Mouse (Mus musculus) embryo, embryonic 9.5 days (tissue): Measurements from ENCODE around the gene Jak1.

Source experiments
- DNase-seq: peaks from one replicate; pipeline ENCODE4 v3.0.0-alpha.2; 2017; ENCODE audit errors: extremely low spot score

The Jak1 gene

GRCm38 (mm10) chr4:101264741-101265513 is at the start of gene Jak1:
Gene Jak1 (minus strand): TSS chr4:101265282.
- DNase-seq: peak; percentile 96

GRCm38 (mm10) chr4:101312055-101312454 is 47.0 kb upstream of the Jak1 start:
- DNase-seq: no peak

DNA sequence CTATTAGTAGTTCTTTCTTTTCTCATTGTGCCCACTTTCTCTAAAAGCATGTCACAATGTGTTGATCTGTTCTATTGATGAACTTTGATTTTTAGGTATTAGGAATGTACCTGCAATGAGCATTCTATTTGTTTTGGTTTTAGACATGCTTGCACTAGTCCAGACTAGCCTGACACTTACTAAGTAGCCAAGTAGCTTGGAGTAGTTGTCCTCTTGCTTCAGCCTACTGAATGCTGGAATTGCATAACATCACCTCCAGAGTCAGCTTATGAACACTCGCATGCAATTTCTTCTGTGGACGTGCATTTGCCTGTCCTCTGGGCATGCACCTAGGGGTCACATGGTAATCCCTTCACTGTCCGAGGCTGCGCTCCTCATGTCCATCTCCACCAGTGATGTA is 43.1 kb upstream of the Jak1 start:
- DNase-seq: no peak

DNA sequence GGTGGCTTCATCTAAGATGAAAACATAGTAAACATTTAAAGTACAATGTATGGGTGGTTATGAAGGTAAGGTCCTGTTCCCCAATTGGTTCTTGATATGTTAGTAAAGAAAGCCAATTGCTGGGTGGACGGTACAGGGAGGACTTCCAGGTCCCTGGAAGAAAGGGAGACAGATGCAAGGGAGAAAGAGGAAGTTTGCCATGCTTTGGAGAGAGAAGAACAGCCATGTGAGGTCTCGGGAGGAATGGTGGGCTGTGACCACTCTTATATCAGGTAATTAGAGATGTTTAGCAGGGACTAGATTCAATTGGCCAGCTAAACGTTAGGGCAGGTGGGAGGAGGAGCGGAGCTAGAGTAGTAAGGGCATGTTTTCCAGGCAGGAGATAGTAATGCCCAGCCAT is 42.2 kb upstream of the Jak1 start:
- no peak for DNase-seq

GRCm38 (mm10) chr4:101306132-101306915 is 41.2 kb upstream of the Jak1 start:
- no peak for DNase-seq

GRCm38 (mm10) chr4:101305126-101305525 is 40.0 kb upstream of the Jak1 start:
- DNase-seq: no peak

- no peak for DNase-seq
Measured at GRCm38 (mm10) chr4:101304114-101304513, 39.0 kb upstream of the Jak1 start.

DNA sequence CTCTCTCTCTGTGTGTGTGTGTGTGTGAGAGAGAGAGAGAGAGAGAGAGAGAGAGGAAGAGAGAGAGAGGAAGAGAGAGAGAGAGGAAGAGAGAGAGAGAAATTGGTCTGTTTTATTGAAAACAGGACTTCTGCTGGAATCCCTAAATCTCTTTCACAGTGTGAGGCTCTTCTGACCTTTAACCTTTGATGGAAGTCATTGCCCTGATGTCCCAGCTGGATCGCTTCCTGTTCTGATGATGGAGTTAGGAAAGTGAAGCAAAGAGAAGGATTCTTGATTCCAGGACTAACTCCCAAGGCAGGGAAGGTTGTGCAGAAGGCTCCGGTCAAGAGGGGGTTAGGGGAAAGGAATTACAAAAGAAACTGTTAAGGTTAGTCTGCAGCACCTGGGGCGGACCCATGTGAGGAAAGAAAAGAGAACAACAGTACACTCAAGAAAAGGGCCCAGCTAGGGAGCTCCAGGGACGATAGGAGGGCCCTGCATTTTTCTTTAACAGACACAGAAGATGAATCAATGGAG is 35.4 kb upstream of the Jak1 start:
- DNase-seq: no peak

DNA sequence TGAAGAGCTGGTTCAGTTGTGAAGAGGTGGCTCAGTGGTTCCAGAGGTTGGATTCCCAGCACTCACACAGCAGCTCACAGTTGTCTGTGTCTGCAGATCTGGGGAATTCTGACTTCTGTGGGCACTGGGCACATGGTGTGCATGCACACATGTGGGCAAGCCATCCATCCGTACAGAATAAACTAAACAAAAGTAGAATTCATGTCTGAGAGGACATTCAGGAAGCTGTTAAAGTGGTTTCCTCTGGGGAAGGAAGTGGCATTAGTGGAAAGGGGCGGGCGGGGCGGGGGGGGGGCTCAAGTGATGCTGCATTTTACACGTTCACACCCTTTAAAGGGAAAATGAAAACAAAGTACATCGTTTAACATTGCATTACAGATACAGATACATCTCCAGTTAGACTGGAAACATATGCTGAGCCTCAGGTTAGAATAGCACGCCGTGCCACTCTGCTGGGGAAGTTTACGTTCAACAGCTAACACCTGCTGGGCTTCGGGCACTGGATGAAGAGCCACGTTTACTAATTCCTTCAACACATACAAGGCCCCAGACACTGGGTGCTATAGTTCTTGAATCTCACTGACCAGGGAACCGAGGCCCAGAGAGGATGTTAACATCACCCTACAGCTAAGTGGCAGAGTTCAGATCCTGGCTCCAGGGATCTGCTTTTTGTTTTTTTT is 33.4 kb upstream of the Jak1 start:
- no peak for DNase-seq

DNA sequence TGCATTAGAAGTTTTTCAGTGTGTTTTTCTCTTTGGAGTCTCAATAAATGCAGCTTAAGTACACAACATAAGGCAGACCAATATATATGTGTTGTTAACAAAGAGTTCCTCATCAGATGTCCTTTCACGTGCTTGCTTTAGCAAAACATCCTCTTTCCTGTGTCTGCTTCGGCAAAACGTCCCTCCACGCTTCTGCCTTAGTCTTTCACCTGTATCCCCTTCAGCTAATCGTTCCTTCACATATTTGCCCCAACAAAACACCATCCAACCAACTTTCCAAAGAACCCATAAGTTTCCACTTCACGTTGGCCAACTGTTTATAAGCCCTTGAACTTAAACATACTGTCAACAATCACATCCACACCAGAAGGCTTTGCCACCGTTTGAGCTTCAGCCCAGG is 31.8 kb upstream of the Jak1 start:
- no peak for DNase-seq

GRCm38 (mm10) chr4:101295788-101296187 is 30.7 kb upstream of the Jak1 start:
- DNase-seq: no peak

DNA sequence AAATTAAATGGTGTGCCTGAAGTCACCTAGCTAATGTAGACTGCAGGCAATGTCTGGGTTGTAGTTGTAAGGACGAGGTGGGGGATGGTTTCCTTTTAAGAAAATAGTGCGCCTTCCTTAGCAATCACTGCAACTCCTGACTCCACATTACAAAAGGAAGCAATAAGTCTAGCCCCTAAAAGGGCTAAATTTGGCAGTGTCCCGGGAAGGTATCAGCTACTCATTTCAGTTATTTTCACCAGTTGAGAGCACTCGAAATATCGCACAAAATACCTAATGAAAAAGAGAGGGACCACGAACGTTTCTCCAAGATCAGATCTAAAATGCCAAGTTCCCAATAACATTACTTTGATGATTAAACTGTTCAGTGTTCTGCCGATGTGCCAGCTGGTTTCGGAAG is 28.6 kb upstream of the Jak1 start:
- no peak for DNase-seq

GRCm38 (mm10) chr4:101292736-101293541 is 27.9 kb upstream of the Jak1 start:
- peak; percentile 63 for DNase-seq

- peak; percentile 69 for DNase-seq
Measured at GRCm38 (mm10) chr4:101292028-101292735, 27.1 kb upstream of the Jak1 start.

GRCm38 (mm10) chr4:101288292-101288691 is 23.2 kb upstream of the Jak1 start:
- DNase-seq: no peak

DNA sequence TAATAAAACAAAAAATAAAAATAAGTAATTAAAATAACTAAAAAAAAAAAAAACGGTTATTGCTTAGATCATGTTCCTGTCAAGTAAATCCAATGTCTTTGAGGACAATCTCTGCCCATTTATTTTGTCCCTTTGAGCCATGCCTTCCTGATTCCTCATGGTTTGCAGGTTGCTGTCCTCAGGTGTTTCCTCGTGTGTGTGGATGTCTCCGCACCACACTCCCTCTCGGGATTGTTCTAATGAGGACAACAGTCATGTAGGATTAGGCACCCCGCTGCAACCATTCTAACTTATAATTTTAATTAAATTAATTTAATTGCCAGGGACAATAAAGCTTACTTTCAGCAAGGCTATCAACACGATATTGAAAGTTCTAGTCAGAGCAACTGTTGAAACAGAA is 21.5 kb upstream of the Jak1 start:
- DNase-seq: no peak

DNA sequence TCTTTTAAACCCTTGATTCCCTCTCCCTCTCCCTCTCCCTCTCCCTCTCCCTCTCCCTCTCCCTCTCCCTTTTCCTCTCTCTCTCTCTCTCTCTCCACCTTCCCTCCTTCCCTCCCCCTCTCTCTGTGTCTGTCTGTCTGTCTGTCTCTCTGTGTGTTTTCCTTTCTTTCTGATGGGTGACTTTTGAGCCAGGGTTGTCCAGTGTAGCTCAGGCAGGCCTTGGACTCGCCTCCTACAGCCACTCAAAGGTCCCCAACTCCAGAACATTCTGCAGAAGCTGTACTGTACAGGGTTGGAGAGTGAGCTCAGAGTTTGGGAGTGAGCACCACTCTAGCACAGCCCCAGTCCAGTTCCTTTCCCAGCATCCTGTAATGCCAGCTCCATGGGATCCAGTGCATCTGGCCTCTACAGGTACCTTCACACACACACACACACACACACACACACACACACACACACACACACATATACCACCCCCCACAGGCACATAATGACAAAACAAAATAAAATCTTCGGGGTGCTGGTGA is 20.9 kb upstream of the Jak1 start:
- DNase-seq: no peak

GRCm38 (mm10) chr4:101283938-101284337 is 18.9 kb upstream of the Jak1 start:
- no peak for DNase-seq

GRCm38 (mm10) chr4:101282237-101282636 is 17.2 kb upstream of the Jak1 start:
- DNase-seq: no peak

DNA sequence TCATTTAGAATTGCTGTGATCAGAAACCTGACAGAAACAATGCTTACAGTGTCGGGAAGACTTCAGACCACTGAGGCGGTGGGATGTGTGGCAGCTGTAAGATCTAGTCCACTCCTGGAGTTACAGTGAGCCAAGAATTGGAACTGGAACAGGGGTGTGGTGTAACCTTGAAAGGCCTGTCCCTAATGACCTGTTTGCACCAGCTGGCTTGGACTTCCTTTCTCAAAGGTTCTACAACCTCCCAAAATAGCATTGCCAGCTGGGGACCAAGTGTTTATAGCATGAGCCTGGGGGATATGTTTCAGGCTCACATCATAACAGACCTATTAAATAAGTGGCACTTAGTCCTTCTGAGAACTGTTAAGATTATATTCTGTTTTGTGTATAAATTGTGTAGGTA is 15.0 kb upstream of the Jak1 start:
- DNase-seq: no peak
